Mouse (Mus musculus): ENCODE measurements around the gene Klb.

GRCm38 (mm10) chr5:65356851-65357250 is 8.7 kb downstream of the Klb start:
- no peak for TF ChIP-seq CTCF (IDR thresholded peaks at IDR 0.05; ENCODE audit: borderline replicate concordance, control insufficient read depth, extremely low read depth, insufficient read depth, low read length, poor library complexity)
- TF ChIP-seq POLR2A (IDR thresholded peaks at IDR 0.05; ENCODE audit: control insufficient read depth, extremely low read depth, insufficient read depth, low read length, poor library complexity), result no peak

Measured in thymus, adult 2 months (tissue).